Mouse (Mus musculus) megakaryocyte, embryonic 14.5 days (primary cell): ENCODE measurements at regions not wholly inside any gene's neighbourhood (a gene's known extent, or its start where the extent isn't known, plus 50 kb on each side); places are given as distances from the start of the nearest gene placed in this dataset.

Experiments used
- H3K27me3 ChIP-seq: replicated peaks from 2 replicates; pipeline ENCODE3; 2012; ENCODE audit warnings: inconsistent platforms
- H3K36me3 ChIP-seq: replicated peaks from 2 replicates; pipeline ENCODE3; 2012; ENCODE audit warnings: low read length, inconsistent platforms, mixed read lengths
- H3K4me1 ChIP-seq: 2 replicates; pipeline ENCODE4 v1.6.1; 2012; ENCODE audit warnings: inconsistent platforms
- H3K4me3 ChIP-seq: replicated peaks from 2 replicates; pipeline ENCODE3; 2012; ENCODE audit warnings: moderate library complexity, mild to moderate bottlenecking, inconsistent platforms
- H3K9me3 ChIP-seq: 2 replicates; pipeline ENCODE4 v1.6.1; 2012; ENCODE audit warnings: inconsistent platforms
- FLI1 ChIP-seq: IDR thresholded peaks from 2 replicates; pipeline ENCODE4 v1.6.1; 2012; ENCODE audit warnings: low read length, inconsistent platforms, mixed read lengths
- GATA1 ChIP-seq: IDR thresholded peaks from 3 replicates; pipeline ENCODE4 v1.6.1; 2012; ENCODE audit warnings: mixed read lengths, low read length, inconsistent platforms, borderline replicate concordance

DNA sequence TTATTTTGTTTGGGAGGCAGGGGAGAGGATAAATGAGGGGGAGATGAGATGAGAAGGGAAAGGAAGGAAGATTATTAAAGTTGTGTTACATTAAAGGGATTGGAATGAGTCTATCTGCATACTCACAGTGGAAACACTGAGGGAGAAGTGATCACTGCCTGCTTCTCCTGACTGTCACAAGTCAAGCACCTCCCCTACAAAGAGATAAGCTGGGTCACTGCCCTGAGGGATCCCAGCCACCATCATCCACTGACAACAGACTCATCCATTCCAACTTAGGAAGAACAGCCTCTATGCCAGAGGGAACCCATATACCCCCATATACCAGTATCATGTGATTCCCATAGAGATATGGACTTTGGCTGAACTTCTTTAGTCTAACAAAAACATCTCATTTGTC is 322.3 kb downstream of the Ccser2 start:
- Histone ChIP-seq H3K27me3 (no peaks in the 10 kb centered on the region), H3K9me3 (no peaks in the 10 kb centered on the region), H3K4me1 (peaks cover 6% of the 10 kb centered on the region), H3K4me3 (no peak overlapping the region), H3K36me3 (no peaks in the 10 kb centered on the region)
- TF ChIP-seq FLI1 (no peak), GATA1 (no peak)

- H3K4me1 ChIP-seq: peaks cover 37% of the 10 kb centered on the region
- TF ChIP-seq FLI1: no peak
- no peak for TF ChIP-seq GATA1
- H3K4me3 ChIP-seq: peak overlapping the region; percentile 23
- H3K9me3 ChIP-seq: no peaks in the 10 kb centered on the region
- H3K36me3 ChIP-seq: no peaks in the 10 kb centered on the region
- H3K27me3 ChIP-seq: no peaks in the 10 kb centered on the region
Observed at GRCm38 (mm10) chr14:36624822-36625221, 343.8 kb downstream of the Ccser2 start.

- Histone ChIP-seq H3K9me3 (no peaks in the 10 kb centered on the region), H3K27me3 (no peaks in the 10 kb centered on the region), H3K36me3 (no peaks in the 10 kb centered on the region), H3K4me3 (no peak overlapping the region), H3K4me1 (peaks cover 40% of the 10 kb centered on the region)
- no peak for TF ChIP-seq GATA1
- no peak for TF ChIP-seq FLI1
Observed at GRCm38 (mm10) chr14:36624134-36624533, 344.4 kb downstream of the Ccser2 start.

GRCm38 (mm10) chr14:36623036-36623435 is 345.5 kb downstream of the Ccser2 start:
- Histone ChIP-seq H3K4me3 (no peak overlapping the region), H3K27me3 (no peaks in the 10 kb centered on the region), H3K4me1 (peaks cover 51% of the 10 kb centered on the region), H3K9me3 (no peaks in the 10 kb centered on the region), H3K36me3 (no peaks in the 10 kb centered on the region)
- no peak for TF ChIP-seq FLI1
- no peak for TF ChIP-seq GATA1

GRCm38 (mm10) chr14:36618459-36619085 is 350.0 kb downstream of the Ccser2 start:
- TF ChIP-seq FLI1: no peak
- no peak for TF ChIP-seq GATA1
- Histone ChIP-seq H3K36me3 (no peaks in the 10 kb centered on the region), H3K9me3 (no peaks in the 10 kb centered on the region), H3K27me3 (no peaks in the 10 kb centered on the region), H3K4me1 (peaks cover 39% of the 10 kb centered on the region; the same call in 1 of the 2 replicates), H3K4me3 (peak overlapping the region; percentile 6)

DNA sequence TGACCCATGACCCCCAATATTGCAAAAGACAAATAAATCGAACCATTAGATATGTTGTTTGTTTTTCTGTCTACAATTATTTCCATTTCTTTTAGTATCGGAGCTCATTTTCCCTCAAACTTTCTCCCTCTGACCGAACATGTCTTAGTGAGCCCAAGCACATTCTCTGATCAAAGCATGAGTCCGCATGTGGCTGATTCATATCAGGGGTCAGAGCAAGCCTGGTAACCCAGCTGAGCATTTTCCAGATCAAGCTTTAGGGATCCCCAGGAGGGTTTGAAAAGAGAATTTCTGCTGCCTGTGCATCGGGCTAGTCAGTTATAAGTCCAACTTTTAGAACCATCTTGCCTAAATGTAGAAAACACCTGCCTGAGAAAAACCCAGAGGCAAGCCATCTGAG is 350.6 kb downstream of the Ccser2 start:
- peak overlapping the region; percentile 42 for H3K4me3 ChIP-seq
- TF ChIP-seq GATA1 (no peak), FLI1 (no peak)
- H3K36me3 ChIP-seq: no peaks in the 10 kb centered on the region
- no peaks in the 10 kb centered on the region for H3K27me3 ChIP-seq
- H3K9me3 ChIP-seq: no peaks in the 10 kb centered on the region
- peaks cover 36% of the 10 kb centered on the region for H3K4me1 ChIP-seq

- peaks cover 49% of the 10 kb centered on the region for H3K4me1 ChIP-seq
- no peak overlapping the region for H3K4me3 ChIP-seq
- no peaks in the 10 kb centered on the region for H3K36me3 ChIP-seq
- no peaks in the 10 kb centered on the region for H3K9me3 ChIP-seq
- TF ChIP-seq FLI1 (no peak), GATA1 (no peak)
- H3K27me3 ChIP-seq: no peaks in the 10 kb centered on the region
Observed at GRCm38 (mm10) chr14:36614926-36615325, 353.7 kb downstream of the Ccser2 start.

GRCm38 (mm10) chr14:36612860-36613259 is 355.7 kb downstream of the Ccser2 start:
- no peaks in the 10 kb centered on the region for H3K27me3 ChIP-seq
- no peaks in the 10 kb centered on the region for H3K9me3 ChIP-seq
- no peak overlapping the region for H3K4me3 ChIP-seq
- no peak for TF ChIP-seq GATA1
- no peak for TF ChIP-seq FLI1
- peaks cover 33% of the 10 kb centered on the region for H3K4me1 ChIP-seq
- no peaks in the 10 kb centered on the region for H3K36me3 ChIP-seq

- H3K36me3 ChIP-seq: no peaks in the 10 kb centered on the region
- H3K4me1 ChIP-seq: peaks cover 21% of the 10 kb centered on the region; the same call in 1 of the 2 replicates
- H3K27me3 ChIP-seq: no peaks in the 10 kb centered on the region
- no peaks in the 10 kb centered on the region for H3K9me3 ChIP-seq
- no peak for TF ChIP-seq GATA1
- no peak for TF ChIP-seq FLI1
- no peak overlapping the region for H3K4me3 ChIP-seq
Observed at GRCm38 (mm10) chr14:36584065-36584635, 384.4 kb downstream of the Ccser2 start.

GRCm38 (mm10) chr14:36583338-36584064 is 385.1 kb downstream of the Ccser2 start:
- no peaks in the 10 kb centered on the region for H3K36me3 ChIP-seq
- TF ChIP-seq GATA1 (no peak), FLI1 (no peak)
- H3K9me3 ChIP-seq: no peaks in the 10 kb centered on the region
- no peaks in the 10 kb centered on the region for H3K27me3 ChIP-seq
- H3K4me3 ChIP-seq: no peak overlapping the region
- H3K4me1 ChIP-seq: peaks cover 21% of the 10 kb centered on the region; the same call in 1 of the 2 replicates
